Mouse (Mus musculus): ENCODE measurements around the gene Slc25a19. TPM values are rescaled to one million over a fixed set of nuclear protein-coding genes. Genes with fewer than 3 reads are reported as not detected.

The Slc25a19 gene
- polyA plus RNA-seq, 1 experiment, result 1.3 TPM

GRCm38 (mm10) chr11:115615108-115615825 is 12.8 kb downstream of the Slc25a19 start:
- no peak overlapping the region for H3K4me3 ChIP-seq (replicated peaks)
- peaks cover 61% of the 10 kb centered on the region for H3K36me3 ChIP-seq (ENCODE audit: control insufficient read depth)
- no peaks in the 10 kb centered on the region for H3K9me3 ChIP-seq (ENCODE audit: control insufficient read depth, low read length)
- no peaks in the 10 kb centered on the region for H3K27me3 ChIP-seq (ENCODE audit: control insufficient read depth)
- peaks cover 44% of the 10 kb centered on the region for H3K4me1 ChIP-seq (ENCODE audit: control insufficient read depth)
- TF ChIP-seq GATA1 (IDR thresholded peaks at IDR 0.05; ENCODE audit: low read length) (no peak), TAL1 (IDR thresholded peaks at IDR 0.05; ENCODE audit: low read length) (no peak)

- H3K27me3 ChIP-seq (ENCODE audit: control insufficient read depth), result no peaks in the 10 kb centered on the region
- no peak overlapping the region for H3K4me3 ChIP-seq (replicated peaks)
- TF ChIP-seq TAL1 (IDR thresholded peaks at IDR 0.05; ENCODE audit: low read length) (no peak), GATA1 (IDR thresholded peaks at IDR 0.05; ENCODE audit: low read length) (no peak)
- no peaks in the 10 kb centered on the region for H3K9me3 ChIP-seq (ENCODE audit: control insufficient read depth, low read length)
- peaks cover 62% of the 10 kb centered on the region for H3K36me3 ChIP-seq (ENCODE audit: control insufficient read depth)
- peaks cover 48% of the 10 kb centered on the region for H3K4me1 ChIP-seq (ENCODE audit: control insufficient read depth)
These were observed 13.6 kb downstream of the Slc25a19 start for GRCm38 (mm10) chr11:115614346-115615107.

- peaks cover 65% of the 10 kb centered on the region for H3K36me3 ChIP-seq (ENCODE audit: control insufficient read depth)
- peaks cover 54% of the 10 kb centered on the region for H3K4me1 ChIP-seq (ENCODE audit: control insufficient read depth)
These were observed 14.8 kb downstream of the Slc25a19 start for GRCm38 (mm10) chr11:115613138-115613945.

GRCm38 (mm10) chr11:115612410-115613137 is 15.5 kb downstream of the Slc25a19 start, which contains the start of gene Mif4gd:
Gene Mif4gd (minus strand): TSS chr11:115612969.
- no peaks in the 10 kb centered on the region for H3K9me3 ChIP-seq (ENCODE audit: control insufficient read depth, low read length)
- TF ChIP-seq TAL1 (IDR thresholded peaks at IDR 0.05; ENCODE audit: low read length) (no peak), GATA1 (IDR thresholded peaks at IDR 0.05; ENCODE audit: low read length) (no peak; the same call in 1 of the 2 replicates)
- H3K27me3 ChIP-seq (ENCODE audit: control insufficient read depth), result no peaks in the 10 kb centered on the region
- H3K36me3 ChIP-seq (ENCODE audit: control insufficient read depth), result peaks cover 68% of the 10 kb centered on the region
- H3K4me1 ChIP-seq (ENCODE audit: control insufficient read depth), result peaks cover 54% of the 10 kb centered on the region
- peak within 1 kb of the TSS; percentile 83 for H3K4me3 ChIP-seq (replicated peaks)

More at GRCm38 (mm10) chr11:115613138-115613945, 14.8 kb downstream of the Slc25a19 start:
- Histone ChIP-seq H3K27me3 (ENCODE audit: control insufficient read depth) (no peaks in the 10 kb centered on the region), H3K4me3 (replicated peaks) (peak overlapping the region; percentile 83), H3K9me3 (ENCODE audit: control insufficient read depth, low read length) (no peaks in the 10 kb centered on the region)
- no peak for TF ChIP-seq GATA1 (IDR thresholded peaks at IDR 0.05; ENCODE audit: low read length)
- no peak for TF ChIP-seq TAL1 (IDR thresholded peaks at IDR 0.05; ENCODE audit: low read length)

- no peaks in the 10 kb centered on the region for H3K9me3 ChIP-seq (ENCODE audit: control insufficient read depth, low read length)
- H3K36me3 ChIP-seq (ENCODE audit: control insufficient read depth), result peaks cover 68% of the 10 kb centered on the region
- H3K27me3 ChIP-seq (ENCODE audit: control insufficient read depth), result no peaks in the 10 kb centered on the region
- no peak for TF ChIP-seq TAL1 (IDR thresholded peaks at IDR 0.05; ENCODE audit: low read length)
- TF ChIP-seq GATA1 (IDR thresholded peaks at IDR 0.05; ENCODE audit: low read length), result no peak
- H3K4me3 ChIP-seq (replicated peaks), result peak overlapping the region; percentile 83
- H3K4me1 ChIP-seq (ENCODE audit: control insufficient read depth), result peaks cover 50% of the 10 kb centered on the region
These were observed 16.1 kb downstream of the Slc25a19 start for GRCm38 (mm10) chr11:115612059-115612409.

GRCm38 (mm10) chr11:115611173-115611572 is 16.9 kb downstream of the Slc25a19 start:
- peaks cover 73% of the 10 kb centered on the region for H3K36me3 ChIP-seq (ENCODE audit: control insufficient read depth)
- no peaks in the 10 kb centered on the region for H3K27me3 ChIP-seq (ENCODE audit: control insufficient read depth)
- peaks cover 52% of the 10 kb centered on the region for H3K4me1 ChIP-seq (ENCODE audit: control insufficient read depth)
- no peaks in the 10 kb centered on the region for H3K9me3 ChIP-seq (ENCODE audit: control insufficient read depth, low read length)
- TF ChIP-seq TAL1 (IDR thresholded peaks at IDR 0.05; ENCODE audit: low read length) (no peak), GATA1 (IDR thresholded peaks at IDR 0.05; ENCODE audit: low read length) (no peak)
- peak overlapping the region; percentile 83 for H3K4me3 ChIP-seq (replicated peaks)

- H3K36me3 ChIP-seq (ENCODE audit: control insufficient read depth), result peaks cover 73% of the 10 kb centered on the region
- H3K4me3 ChIP-seq (replicated peaks), result no peak overlapping the region
- H3K4me1 ChIP-seq (ENCODE audit: control insufficient read depth), result peaks cover 63% of the 10 kb centered on the region
- TF ChIP-seq GATA1 (IDR thresholded peaks at IDR 0.05; ENCODE audit: low read length) (no peak), TAL1 (IDR thresholded peaks at IDR 0.05; ENCODE audit: low read length) (no peak)
- H3K27me3 ChIP-seq (ENCODE audit: control insufficient read depth), result no peaks in the 10 kb centered on the region
- H3K9me3 ChIP-seq (ENCODE audit: control insufficient read depth, low read length), result no peaks in the 10 kb centered on the region
These were observed 18.5 kb downstream of the Slc25a19 start for GRCm38 (mm10) chr11:115609576-115609975.

Measured in erythroblast, embryonic 14.5 days (primary cell).